Mouse (Mus musculus) olfactory bulb, adult 2 months (tissue): ENCODE results near the gene Fem1b. TPM values are rescaled to one million over a fixed set of nuclear protein-coding genes. Genes with fewer than 3 reads are reported as not detected.

Experiments used
- H3K27ac ChIP-seq: fragments of 200-500 bp; 2 replicates; pipeline ENCODE4 v1.5.1; 2012; ENCODE audit warnings: low read depth, low read length; ENCODE audit not compliant: insufficient read depth
- H3K4me1 ChIP-seq: fragments of 200-500 bp; 2 replicates; pipeline ENCODE4 v1.6.1; 2012; ENCODE audit warnings: low read length; ENCODE audit not compliant: control insufficient read depth, insufficient read depth
- H3K4me3 ChIP-seq: fragments of 200-500 bp; 2 replicates; pipeline ENCODE4 v1.5.1; 2012; ENCODE audit warnings: mild to moderate bottlenecking, low read depth, low read length, moderate library complexity; ENCODE audit not compliant: insufficient read depth
- CTCF ChIP-seq: fragments of 200-500 bp; IDR thresholded peaks from 2 replicates; pipeline ENCODE4 v1.5.1; 2012; ENCODE audit warnings: low read depth, mild to moderate bottlenecking, low read length, moderate library complexity; ENCODE audit not compliant: insufficient read depth
- POLR2A ChIP-seq: fragments of 200-500 bp; IDR thresholded peaks from 2 replicates; pipeline ENCODE4 v1.6.1; 2012; ENCODE audit warnings: mild to moderate bottlenecking, low read depth, low read length, moderate library complexity; ENCODE audit not compliant: insufficient read depth
- WGBS: fragments of 180-500 bp; shearing (Covaris S2); methylation state at CpG from one replicate; pipeline ENCODE4 v1.1.7; 2018; 5-methylcytosine and 5-hydroxymethylcytosine counted together
- polyA plus RNA-seq: library from polyadenylated mRNA; stranded (reverse); fragments of >200 nt; gene quantifications from 2 replicates; pipeline ENCODE4 v1.2.4, GENCODE M21; 2012; ENCODE audit warnings: low replicate concordance; ENCODE audit not compliant: missing spikeins, insufficient read depth, insufficient read length

Gene Fem1b
- polyA plus RNA-seq, 1 experiment = not detected

DNA sequence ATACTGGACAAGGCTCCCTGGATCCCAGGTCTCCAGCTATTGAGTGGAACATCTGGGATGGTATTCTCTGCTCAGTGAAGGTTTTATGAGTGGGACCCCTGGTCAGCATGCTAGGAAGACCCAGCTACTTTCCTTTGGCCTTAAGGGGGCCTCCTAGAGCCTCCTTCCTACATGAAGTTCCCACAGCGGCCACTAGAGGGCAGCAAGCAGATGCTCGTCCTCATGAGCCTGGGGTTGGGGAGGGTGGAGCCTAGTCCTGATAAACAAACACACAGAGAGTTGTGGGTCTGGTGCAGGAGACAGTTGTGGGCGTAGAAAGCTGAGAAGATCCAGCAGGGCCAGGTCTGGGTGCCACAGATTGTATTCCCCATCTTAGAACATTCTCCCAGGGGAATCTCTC, 36.0 kb upstream of the Fem1b start:
- H3K4me3 ChIP-seq = no peak overlapping the region

DNA sequence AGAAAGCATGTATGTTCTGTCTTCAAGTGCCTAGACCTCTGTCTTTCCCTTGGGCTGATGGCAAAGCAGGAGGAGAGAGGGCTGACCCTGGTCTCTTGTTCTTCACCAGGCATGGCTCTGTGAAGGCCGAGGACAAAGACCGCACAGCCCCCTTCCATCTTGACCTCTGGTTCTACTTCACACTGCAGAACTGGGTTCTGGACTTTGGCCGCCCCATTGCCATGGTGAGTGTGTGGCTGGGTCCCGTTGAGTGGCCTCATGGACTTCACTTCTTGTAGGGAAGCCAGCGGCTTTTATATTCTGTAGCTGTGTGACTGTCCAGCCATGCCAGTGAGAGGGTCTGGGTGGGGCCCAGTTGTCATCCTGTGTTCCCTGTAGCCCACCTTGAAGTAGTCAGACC, 32.7 kb upstream of the Fem1b start:
- Histone ChIP-seq H3K4me1 (peaks cover 15% of the 10 kb centered on the region), H3K27ac (no peak overlapping the region)
- WGBS = 95% methylated on average over 5 of the region's 5 CpGs

More for the DNA sequence above, 36.0 kb upstream of the Fem1b start:
- WGBS = 3% methylated on average over 3 of the region's 3 CpGs
- TF ChIP-seq POLR2A (no peak), CTCF (peak; percentile 95)
- Histone ChIP-seq H3K27ac (0 out of 2 replicates have a peak overlapping the region, but pooled peaks have one; percentile 21), H3K4me1 (peaks cover 10% of the 10 kb centered on the region)

GRCm38 (mm10) chr9:62843356-62844024, 31.8 kb upstream of the Fem1b start:
- WGBS = 91% methylated on average over 10 of the region's 10 CpGs
- H3K4me1 ChIP-seq = peaks cover 18% of the 10 kb centered on the region
- TF ChIP-seq POLR2A = no peak
- TF ChIP-seq CTCF = no peak
- H3K4me3 ChIP-seq = no peak overlapping the region
- H3K27ac ChIP-seq = no peak overlapping the region

More for the DNA sequence above, 32.7 kb upstream of the Fem1b start:
- H3K4me3 ChIP-seq = no peak overlapping the region
- TF ChIP-seq CTCF (no peak), POLR2A (no peak)

DNA sequence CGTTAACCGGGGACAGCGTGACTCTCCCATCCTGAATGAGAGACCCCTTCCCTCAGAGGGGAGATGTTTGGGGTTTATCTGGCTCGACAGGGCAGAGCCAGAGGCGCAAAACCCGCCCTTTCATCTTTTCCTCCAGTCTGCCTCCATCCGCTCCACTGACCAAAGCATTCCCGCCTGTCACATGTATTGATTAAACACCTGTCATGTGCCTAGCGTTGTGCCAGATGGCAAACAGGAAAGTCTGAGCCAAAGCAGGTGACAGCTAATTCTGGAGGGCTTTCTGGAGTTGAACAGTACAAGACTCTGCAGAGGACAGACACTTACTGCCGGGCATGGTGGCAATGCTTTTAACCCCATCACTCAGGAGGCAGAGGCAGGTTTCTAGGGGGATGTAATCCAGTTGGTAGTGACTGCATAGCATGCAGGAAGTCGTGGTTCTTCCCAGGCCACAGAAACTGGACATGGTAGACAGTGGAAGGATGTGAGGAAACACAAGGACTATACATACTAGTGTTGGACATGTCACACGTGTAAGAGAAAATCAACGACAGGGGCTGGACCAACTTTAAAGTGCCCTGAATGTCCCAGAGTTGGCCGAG, 27.5 kb upstream of the Fem1b start:
- Histone ChIP-seq H3K4me1 (peaks cover 14% of the 10 kb centered on the region), H3K27ac (peak overlapping the region; percentile 38; the same call in 1 of the 2 replicates), H3K4me3 (peak overlapping the region; percentile 76)
- TF ChIP-seq POLR2A = no peak
- no peak for TF ChIP-seq CTCF
- 15% methylated on average over 14 of the region's 14 CpGs for WGBS

DNA sequence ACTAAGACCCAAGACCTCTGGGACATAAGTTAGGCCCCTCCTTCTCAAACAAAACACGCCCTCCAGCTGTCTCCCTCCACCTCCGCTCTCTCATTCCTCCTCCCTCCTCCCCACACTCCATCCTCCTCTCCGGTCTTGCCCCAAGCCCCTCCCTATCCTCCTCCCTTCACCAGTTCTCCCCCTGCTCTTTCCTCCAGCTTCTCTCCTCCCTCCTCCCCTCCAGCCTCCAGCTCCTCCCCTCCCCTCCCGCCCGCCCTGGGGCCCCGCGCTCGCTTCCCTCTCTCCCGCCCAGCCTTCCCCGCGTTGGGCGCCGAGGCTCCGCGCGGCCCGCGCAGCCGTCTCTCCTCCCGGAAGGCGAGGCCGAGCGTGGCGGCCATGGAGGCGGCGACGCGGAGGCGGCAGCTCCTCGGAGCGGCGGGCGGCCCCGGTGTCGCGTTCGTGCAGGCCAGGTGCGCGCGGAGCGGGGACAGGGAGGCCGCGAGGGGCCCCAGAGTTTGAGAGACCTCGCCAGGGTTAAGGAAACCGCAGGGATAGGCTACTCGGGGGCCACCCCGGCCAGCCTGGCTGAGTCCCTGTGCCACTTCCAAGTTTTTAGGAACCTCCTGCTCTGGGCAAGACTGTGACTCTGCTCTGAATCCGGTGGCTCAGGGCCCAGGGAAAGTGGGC, 26.9 kb upstream of the Fem1b start, which contains the start of gene Cln6:
Cln6 (plus strand) TSS at position 280 of the 666 bp plus-strand sequence.
- peak within 1 kb of the TSS; percentile 38; the same call in 1 of the 2 replicates for H3K27ac ChIP-seq
- peak within 1 kb of the TSS; percentile 76 for H3K4me3 ChIP-seq
- WGBS = under 1% methylated on average over 48 of the region's 48 CpGs
- peaks cover 14% of the 10 kb centered on the region for H3K4me1 ChIP-seq
- TF ChIP-seq POLR2A (no peak), CTCF (no peak)

- Histone ChIP-seq H3K27ac (0 out of 2 replicates have a peak overlapping the region, but pooled peaks have one; percentile 2), H3K4me3 (peak overlapping the region; percentile 76), H3K4me1 (peaks cover 14% of the 10 kb centered on the region)
- no peak for TF ChIP-seq POLR2A
- no peak for TF ChIP-seq CTCF
- 13% methylated on average over 8 of the region's 8 CpGs for WGBS
Observed at GRCm38 (mm10) chr9:62838146-62838505, 26.4 kb upstream of the Fem1b start.

DNA sequence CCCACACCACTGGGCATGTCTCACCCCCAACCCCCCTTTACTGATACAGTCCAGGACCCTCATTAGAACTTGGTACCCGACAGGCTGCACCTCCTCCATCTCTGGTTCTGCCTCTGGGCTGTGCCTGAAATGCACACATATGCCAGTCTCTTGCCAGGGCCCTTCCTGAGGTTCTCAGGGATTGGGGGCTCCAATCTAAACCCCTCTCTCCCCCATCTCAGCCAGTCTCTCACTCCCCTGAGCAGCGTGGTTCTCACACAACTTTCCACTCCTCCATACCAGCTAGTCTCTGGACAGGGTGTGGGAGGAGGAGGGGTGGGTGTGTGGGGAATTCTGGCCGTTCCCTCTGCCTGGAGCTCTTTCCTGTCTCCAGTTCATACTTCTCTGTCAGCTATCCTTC, 25.9 kb upstream of the Fem1b start:
- Histone ChIP-seq H3K4me3 (no peak overlapping the region), H3K27ac (no peak overlapping the region), H3K4me1 (peaks cover 14% of the 10 kb centered on the region)
- 66% methylated on average over 3 of the region's 3 CpGs for WGBS
- TF ChIP-seq POLR2A (no peak), CTCF (no peak)

DNA sequence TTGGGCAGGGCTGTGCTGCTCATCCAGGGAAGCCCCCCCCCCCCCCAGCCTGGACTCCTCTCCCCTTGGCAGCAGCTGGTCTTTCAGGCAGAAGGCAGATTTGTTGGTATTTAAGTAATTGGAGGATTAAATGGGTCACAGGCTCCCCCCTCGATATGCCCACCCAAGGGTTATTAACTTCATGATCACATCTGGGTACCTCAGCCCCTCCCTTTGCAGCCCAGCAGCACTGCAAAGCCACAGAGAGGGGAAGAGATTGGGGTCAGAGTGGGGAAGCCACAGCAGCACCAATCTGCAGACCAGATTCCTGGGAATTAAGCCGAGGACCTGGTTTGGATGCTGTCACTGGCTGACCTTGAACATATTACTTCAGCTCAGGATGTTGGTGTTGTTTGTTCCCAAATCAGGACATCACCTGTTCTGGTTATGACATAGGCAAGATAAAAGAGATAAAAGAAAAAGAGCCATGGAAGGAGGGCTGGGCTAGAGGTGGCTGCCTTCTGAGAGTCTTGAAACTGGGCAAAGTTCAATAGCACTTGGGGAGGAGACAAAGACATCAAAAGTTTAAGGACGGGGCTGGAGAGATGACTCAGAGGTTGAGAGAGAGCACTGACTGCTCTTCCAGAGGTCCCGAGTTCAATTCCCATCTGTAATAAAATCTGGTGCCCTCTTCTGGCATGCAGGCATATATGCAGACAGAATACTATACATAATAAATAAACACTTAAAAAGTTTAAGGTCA, 24.1 kb upstream of the Fem1b start:
- Histone ChIP-seq H3K4me1 (peaks cover 14% of the 10 kb centered on the region), H3K4me3 (no peak overlapping the region), H3K27ac (no peak overlapping the region)
- no peak for TF ChIP-seq POLR2A
- TF ChIP-seq CTCF = no peak
- WGBS = 55% methylated on average over 4 of the region's 4 CpGs
